Mouse (Mus musculus) E14TG2a.4 (cell line): ENCODE measurements around the gene Csrnp3.

Experiments
- CTCF ChIP-seq: conservative IDR thresholded peaks from 2 replicates; pipeline ENCODE4 v1.5.1; 2014; ENCODE audit warnings: low read length
- NANOG ChIP-seq: IDR thresholded peaks from 2 replicates; pipeline ENCODE4 v1.6.1; 2014; ENCODE audit warnings: borderline replicate concordance, low read length, mixed read lengths
- POU5F1 ChIP-seq: IDR thresholded peaks from 2 replicates; pipeline ENCODE4 v1.6.1; 2014; ENCODE audit warnings: low read length, borderline replicate concordance

GRCm38 (mm10) chr2:65979338-65980053 lies 133.9 kb downstream of the Csrnp3 start:
- TF ChIP-seq CTCF, result no peak
- TF ChIP-seq POU5F1, result no peak
- no peak for TF ChIP-seq NANOG
